Mouse (Mus musculus): ENCODE results near the gene Ddx17. TPM values are rescaled to one million over a fixed set of nuclear protein-coding genes. Genes with fewer than 3 reads are reported as not detected.

The Ddx17 gene
- total and polyA plus RNA-seq, 3 experiments, result 61.0 to 294 (median 220) TPM

- Histone ChIP-seq H3K4me1 (ENCODE audit: insufficient read depth, low read depth, low read length) (peaks cover 12% of the 10 kb centered on the region), H3K27me3 (ENCODE audit: insufficient read depth, low read length) (peaks cover 53% of the 10 kb centered on the region), H3K36me3 (replicated peaks) (no peaks in the 10 kb centered on the region), H3K4me3 (ENCODE audit: low read depth, low read length) (no peak within 1 kb of the TSS), H3K9me3 (replicated peaks) (no peaks in the 10 kb centered on the region)
- ATAC-seq (ENCODE audit: extremely low read depth, insufficient number of reproducible peaks, low FRiP score, poor library complexity, severe bottlenecking) (no peak), DNase-seq (ENCODE audit: low spot score) (no peak)
- TF ChIP-seq GATA2 (IDR thresholded peaks at IDR 0.05; ENCODE audit: borderline replicate concordance, low read depth, low read length) (no peak), POLR2AphosphoS5 (IDR thresholded peaks at IDR 0.05; ENCODE audit: insufficient replicate concordance, low read depth, low read length) (no peak)
These were observed 30.1 kb downstream of the Ddx17 start, which contains the start of gene Kdelr3 for GRCm38 (mm10) chr15:79516171-79517096. TSS of gene Kdelr3 (plus strand) at chr15:79516411.

DNA sequence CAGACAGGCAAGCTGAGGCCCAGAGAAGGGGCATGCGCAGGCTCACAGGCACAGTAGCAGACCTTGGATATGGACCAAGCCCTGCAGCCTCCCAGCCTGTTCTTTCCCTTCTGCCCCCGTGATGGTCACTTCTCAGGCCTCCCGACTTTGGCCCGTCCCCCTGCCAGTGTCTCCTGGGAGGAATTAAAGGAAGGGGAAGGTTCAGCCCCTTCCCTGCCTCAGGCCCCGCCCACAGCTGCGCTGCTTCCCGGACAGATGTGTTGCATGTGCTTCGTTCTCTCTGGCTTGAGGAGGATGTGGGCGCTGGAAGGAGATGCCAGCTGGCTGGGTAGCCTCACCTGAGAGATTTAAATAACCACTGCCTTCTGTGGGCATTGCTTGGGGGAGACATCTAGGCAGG, 32.6 kb downstream of the Ddx17 start:
- H3K36me3 ChIP-seq (replicated peaks), result no peaks in the 10 kb centered on the region
- no peaks in the 10 kb centered on the region for H3K9me3 ChIP-seq (replicated peaks)
- TF ChIP-seq POLR2AphosphoS5 (IDR thresholded peaks at IDR 0.05; ENCODE audit: insufficient replicate concordance, low read depth, low read length), result no peak
- TF ChIP-seq CTCF (IDR thresholded peaks at IDR 0.05; ENCODE audit: low read depth, low read length), result no peak
- no peak for TF ChIP-seq GATA1 (IDR thresholded peaks at IDR 0.05; ENCODE audit: borderline replicate concordance, low read length)
- no peak for TF ChIP-seq GATA2 (IDR thresholded peaks at IDR 0.05; ENCODE audit: borderline replicate concordance, low read depth, low read length)
- TF ChIP-seq TAL1 (conservative IDR thresholded peaks at IDR 0.05; ENCODE audit: low read depth, low read length), result no peak
- DNase-seq (ENCODE audit: low spot score) (no peak), ATAC-seq (ENCODE audit: extremely low read depth, insufficient number of reproducible peaks, low FRiP score, poor library complexity, severe bottlenecking) (no peak)
- H3K4me3 ChIP-seq (ENCODE audit: low read depth, low read length), result no peak overlapping the region
- peaks cover 64% of the 10 kb centered on the region for H3K27me3 ChIP-seq (ENCODE audit: insufficient read depth, low read length)
- peaks cover 1% of the 10 kb centered on the region; the same call in 1 of the 2 replicates for H3K4me1 ChIP-seq (ENCODE audit: insufficient read depth, low read depth, low read length)

DNA sequence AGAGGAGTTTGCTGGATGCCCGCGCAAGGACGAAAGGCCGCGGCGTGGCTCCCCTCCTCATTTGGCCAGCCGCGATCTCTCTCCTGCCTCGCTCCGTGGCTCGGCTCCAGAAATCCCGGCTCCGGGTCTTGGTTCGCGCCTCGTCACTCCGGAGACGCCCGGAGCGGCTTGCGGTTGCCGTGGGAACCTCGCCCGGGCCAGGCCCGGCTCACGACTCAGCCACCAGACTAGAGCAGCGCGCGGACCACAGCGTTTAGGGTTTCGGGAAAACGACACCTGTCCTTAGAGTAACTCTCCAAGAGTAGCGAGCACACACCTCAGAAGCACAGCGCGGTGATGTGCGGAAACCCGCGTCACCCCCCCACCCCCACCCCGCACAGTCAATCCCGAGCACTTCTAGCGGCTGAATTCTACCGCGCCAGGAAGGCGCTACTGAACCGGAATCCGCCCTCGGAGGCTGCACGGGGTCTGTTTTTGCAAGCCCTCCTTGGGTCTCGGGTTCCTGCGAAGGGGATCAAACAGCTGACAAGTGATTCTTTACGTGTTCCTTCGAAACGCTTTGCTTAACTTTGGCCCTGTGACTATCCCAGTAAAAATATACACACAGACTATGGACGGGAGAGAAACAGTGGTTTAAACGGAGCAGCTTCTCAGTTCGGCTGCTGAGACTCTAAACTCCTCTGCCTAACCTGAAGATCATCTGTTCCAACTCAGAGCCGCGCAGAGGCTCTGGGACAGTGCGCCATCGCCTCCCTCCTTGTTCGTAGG, 34.8 kb downstream of the Ddx17 start:
- peaks cover 63% of the 10 kb centered on the region for H3K27me3 ChIP-seq (ENCODE audit: insufficient read depth, low read length)
- TF ChIP-seq POLR2AphosphoS5 (IDR thresholded peaks at IDR 0.05; ENCODE audit: insufficient replicate concordance, low read depth, low read length) (no peak), GATA2 (IDR thresholded peaks at IDR 0.05; ENCODE audit: borderline replicate concordance, low read depth, low read length) (no peak), TAL1 (conservative IDR thresholded peaks at IDR 0.05; ENCODE audit: low read depth, low read length) (no peak), GATA1 (IDR thresholded peaks at IDR 0.05; ENCODE audit: borderline replicate concordance, low read length) (no peak), CTCF (IDR thresholded peaks at IDR 0.05; ENCODE audit: low read depth, low read length) (no peak)

DNA sequence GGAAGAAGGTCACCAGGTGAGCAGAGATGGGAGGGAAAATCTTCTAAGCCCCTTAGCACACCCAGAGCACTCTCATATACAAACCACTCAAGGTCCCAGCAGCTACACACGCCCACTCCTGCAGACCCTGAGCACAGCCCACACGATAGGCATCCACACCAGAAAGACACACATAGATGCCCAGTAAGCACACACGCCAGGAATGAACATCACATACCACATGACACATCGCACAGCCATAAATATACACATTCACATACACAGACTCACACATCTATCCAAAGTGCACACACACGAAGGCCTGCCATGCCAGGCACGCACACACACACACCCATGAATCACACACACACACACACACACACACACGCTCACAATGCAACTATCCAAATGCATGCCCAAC, 36.1 kb downstream of the Ddx17 start:
- no peaks in the 10 kb centered on the region for H3K9me3 ChIP-seq (replicated peaks)
- no peaks in the 10 kb centered on the region for H3K36me3 ChIP-seq (replicated peaks)
- DNase-seq (ENCODE audit: low spot score), result no peak
- no peak overlapping the region for H3K4me3 ChIP-seq (ENCODE audit: low read depth, low read length)
- H3K27me3 ChIP-seq (ENCODE audit: insufficient read depth, low read length), result peaks cover 65% of the 10 kb centered on the region
- TF ChIP-seq GATA2 (IDR thresholded peaks at IDR 0.05; ENCODE audit: borderline replicate concordance, low read depth, low read length), result no peak
- TF ChIP-seq POLR2AphosphoS5 (IDR thresholded peaks at IDR 0.05; ENCODE audit: insufficient replicate concordance, low read depth, low read length), result no peak
- no peak for TF ChIP-seq GATA1 (IDR thresholded peaks at IDR 0.05; ENCODE audit: borderline replicate concordance, low read length)
- TF ChIP-seq TAL1 (conservative IDR thresholded peaks at IDR 0.05; ENCODE audit: low read depth, low read length), result no peak
- no peak for TF ChIP-seq CTCF (IDR thresholded peaks at IDR 0.05; ENCODE audit: low read depth, low read length)
- no peak for ATAC-seq (ENCODE audit: extremely low read depth, insufficient number of reproducible peaks, low FRiP score, poor library complexity, severe bottlenecking)
- no peaks in the 10 kb centered on the region for H3K4me1 ChIP-seq (ENCODE audit: insufficient read depth, low read depth, low read length)

More for the DNA sequence above, 34.8 kb downstream of the Ddx17 start:
- H3K36me3 ChIP-seq (replicated peaks), result no peaks in the 10 kb centered on the region
- no peaks in the 10 kb centered on the region for H3K9me3 ChIP-seq (replicated peaks)
- H3K4me1 ChIP-seq (ENCODE audit: insufficient read depth, low read depth, low read length), result no peaks in the 10 kb centered on the region
- ATAC-seq (ENCODE audit: extremely low read depth, insufficient number of reproducible peaks, low FRiP score, poor library complexity, severe bottlenecking) (no peak), DNase-seq (ENCODE audit: low spot score) (no peak)
- no peak overlapping the region for H3K4me3 ChIP-seq (ENCODE audit: low read depth, low read length)

DNA sequence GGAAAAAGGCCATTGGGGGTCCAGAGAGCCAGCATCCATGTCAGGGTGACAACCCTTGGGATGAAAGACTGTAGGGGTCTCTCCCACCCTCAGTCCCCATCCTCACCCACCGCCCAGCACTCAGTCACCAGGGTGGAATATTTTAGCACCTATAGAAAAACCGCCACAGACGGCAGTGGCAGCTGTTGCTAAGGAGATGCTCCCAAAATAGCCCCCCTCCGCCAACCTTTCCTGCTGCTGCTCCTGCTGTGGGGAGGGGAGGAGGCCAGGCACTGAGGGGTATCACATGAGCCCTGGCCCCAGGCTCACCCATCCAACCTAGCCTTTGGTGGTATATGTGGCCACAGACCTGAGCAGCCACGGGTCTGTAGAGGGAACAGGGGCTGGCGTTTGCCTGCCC, 36.5 kb downstream of the Ddx17 start:
- no peak for DNase-seq (ENCODE audit: low spot score)
- Histone ChIP-seq H3K4me1 (ENCODE audit: insufficient read depth, low read depth, low read length) (no peaks in the 10 kb centered on the region), H3K4me3 (ENCODE audit: low read depth, low read length) (no peak overlapping the region), H3K27me3 (ENCODE audit: insufficient read depth, low read length) (peaks cover 67% of the 10 kb centered on the region), H3K9me3 (replicated peaks) (no peaks in the 10 kb centered on the region), H3K36me3 (replicated peaks) (no peaks in the 10 kb centered on the region)
- ATAC-seq (ENCODE audit: extremely low read depth, insufficient number of reproducible peaks, low FRiP score, poor library complexity, severe bottlenecking), result no peak
- TF ChIP-seq CTCF (IDR thresholded peaks at IDR 0.05; ENCODE audit: low read depth, low read length) (no peak), GATA2 (IDR thresholded peaks at IDR 0.05; ENCODE audit: borderline replicate concordance, low read depth, low read length) (no peak), GATA1 (IDR thresholded peaks at IDR 0.05; ENCODE audit: borderline replicate concordance, low read length) (no peak), TAL1 (conservative IDR thresholded peaks at IDR 0.05; ENCODE audit: low read depth, low read length) (no peak), POLR2AphosphoS5 (IDR thresholded peaks at IDR 0.05; ENCODE audit: insufficient replicate concordance, low read depth, low read length) (no peak)

Data from G1E (cell line).